Mouse (Mus musculus): Measurements from ENCODE around the gene Hsd11b2. TPM values are rescaled to one million over a fixed set of nuclear protein-coding genes. Genes with fewer than 3 reads are reported as not detected.

Gene Hsd11b2
- 119 and 169 TPM in 2 replicates for polyA plus RNA-seq (2012; rRNA removed)

GRCm38 (mm10) chr8:105518436-105519313 lies at the start of gene Hsd11b2:
Hsd11b2 (plus strand) TSS chr8:105518755.

GRCm38 (mm10) chr8:105471314-105472015 lies 47.1 kb upstream of the Hsd11b2 start, which contains the start of gene Tppp3:
Tppp3 (minus strand) TSS chr8:105471526.

GRCm38 (mm10) chr8:105496439-105497180 lies 21.9 kb upstream of the Hsd11b2 start, which contains the start of gene Zdhhc1:
Zdhhc1 (minus strand) TSS chr8:105496902.

GRCm38 (mm10) chr8:105565952-105566702 lies 47.6 kb downstream of the Hsd11b2 start, which contains the start of gene Atp6v0d1:
Atp6v0d1 (minus strand) TSS chr8:105566047.

Other genes with a start within 250 kb of the Hsd11b2 start
- 2.3 and 2.4 TPM in 2 replicates for gene Hsf4, start 249.0 kb upstream of the Hsd11b2 start, polyA plus RNA-seq (2012; rRNA removed)
- 2.5 and 3.0 TPM in 2 replicates for gene Nol3, start 242.6 kb upstream of the Hsd11b2 start, polyA plus RNA-seq (2012; rRNA removed)
- 16.1 and 18.2 TPM in 2 replicates for gene 4931428F04Rik, start 228.9 kb upstream of the Hsd11b2 start, polyA plus RNA-seq (2012; rRNA removed)
- 67.0 and 69.6 TPM in 2 replicates for gene Exoc3l, start 222.7 kb upstream of the Hsd11b2 start, polyA plus RNA-seq (2012; rRNA removed)
- gene E2f4, start 221.1 kb upstream of the Hsd11b2 start, polyA plus RNA-seq (2012; rRNA removed), result 160 and 176 TPM in 2 replicates
- gene Elmo3, start 213.2 kb upstream of the Hsd11b2 start, polyA plus RNA-seq (2012; rRNA removed), result 30.6 and 31.0 TPM in 2 replicates
- gene Lrrc29, start 192.5 kb upstream of the Hsd11b2 start, polyA plus RNA-seq (2012; rRNA removed), result 8.0 and 9.1 TPM in 2 replicates
- gene Tmem208, start 192.4 kb upstream of the Hsd11b2 start, polyA plus RNA-seq (2012; rRNA removed), result 106 and 112 TPM in 2 replicates
- gene Fhod1, start 170.8 kb upstream of the Hsd11b2 start, polyA plus RNA-seq (2012; rRNA removed), result 22.3 TPM in 2 replicates
- gene Slc9a5, start 169.9 kb upstream of the Hsd11b2 start, polyA plus RNA-seq (2012; rRNA removed), result 6.2 and 6.8 TPM in 2 replicates
- 61.3 and 98.2 TPM in 2 replicates for gene Plekhg4, start 145.5 kb upstream of the Hsd11b2 start, polyA plus RNA-seq (2012; rRNA removed)
- gene Kctd19, start 105.3 kb upstream of the Hsd11b2 start, polyA plus RNA-seq (2012; rRNA removed), result 0.06 and 0.08 TPM in 2 replicates
- gene Lrrc36, start 105.2 kb upstream of the Hsd11b2 start, polyA plus RNA-seq (2012; rRNA removed), result 4.7 TPM in 2 replicates
- 157 and 231 TPM in 2 replicates for gene Tppp3, start 47.2 kb upstream of the Hsd11b2 start, polyA plus RNA-seq (2012; rRNA removed)
- gene Zdhhc1, start 21.9 kb upstream of the Hsd11b2 start, polyA plus RNA-seq (2012; rRNA removed), result 132 TPM in 2 replicates
- gene Atp6v0d1, start 47.3 kb downstream of the Hsd11b2 start, polyA plus RNA-seq (2012; rRNA removed), result 106 and 114 TPM in 2 replicates
- 25.2 and 32.3 TPM in 2 replicates for gene Ripor1, start 86.5 kb downstream of the Hsd11b2 start, polyA plus RNA-seq (2012; rRNA removed)
- 17.0 and 20.3 TPM in 2 replicates for gene Ctcf, start 117.8 kb downstream of the Hsd11b2 start, polyA plus RNA-seq (2012; rRNA removed)
- gene Agrp, start 118.6 kb downstream of the Hsd11b2 start, polyA plus RNA-seq (2012; rRNA removed), result 1.0 and 2.0 TPM in 2 replicates
- gene Carmil2, start 167.5 kb downstream of the Hsd11b2 start, polyA plus RNA-seq (2012; rRNA removed), result 1.7 TPM in 2 replicates
- gene Acd, start 182.3 kb downstream of the Hsd11b2 start, polyA plus RNA-seq (2012; rRNA removed), result 34.0 and 47.2 TPM in 2 replicates
- gene Pard6a, start 182.4 kb downstream of the Hsd11b2 start, polyA plus RNA-seq (2012; rRNA removed), result 22.0 and 26.5 TPM in 2 replicates
- gene 4933405L10Rik, start 188.9 kb downstream of the Hsd11b2 start, polyA plus RNA-seq (2012; rRNA removed), result not detected in 2 replicates
- 19.4 and 22.4 TPM in 2 replicates for gene Enkd1, start 189.5 kb downstream of the Hsd11b2 start, polyA plus RNA-seq (2012; rRNA removed)
- 22.0 and 24.5 TPM in 2 replicates for gene Gfod2, start 239.9 kb downstream of the Hsd11b2 start, polyA plus RNA-seq (2012; rRNA removed)

Data from ovary, adult 2 months (tissue).